Mouse (Mus musculus) kidney, postnatal 25 days (tissue): ENCODE measurements at regions not wholly inside any gene's neighbourhood (a gene's known extent, or its start where the extent isn't known, plus 50 kb on each side); places are given as distances from the start of the nearest gene placed in this dataset.

Source experiments
- DNase-seq, 2 experiments: peaks; one replicate each; pipeline ENCODE4 v3.0.0; 2021; ENCODE audit warnings: mixed read lengths in 2 of 2

DNA sequence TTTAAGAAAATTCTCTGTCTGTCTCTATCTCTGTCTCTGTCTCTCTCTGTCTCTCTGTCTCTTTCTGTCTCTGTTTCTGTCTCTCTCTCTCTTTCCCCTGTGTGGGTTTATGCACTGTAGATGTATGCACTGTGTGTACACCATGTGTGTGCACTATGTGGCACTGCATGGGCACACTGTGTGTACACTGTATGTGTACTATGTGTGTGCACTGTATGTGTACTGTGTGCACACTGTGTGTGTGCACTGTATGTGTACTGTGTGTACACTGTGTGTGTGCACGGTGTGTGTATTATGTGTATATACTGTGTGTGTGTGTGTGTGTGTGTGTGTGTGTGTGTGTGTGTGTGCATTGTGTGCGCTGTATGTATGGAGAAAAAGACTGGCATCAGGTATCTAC lies 281.5 kb upstream of the Dynlrb2 start:
- no peak for DNase-seq

DNA sequence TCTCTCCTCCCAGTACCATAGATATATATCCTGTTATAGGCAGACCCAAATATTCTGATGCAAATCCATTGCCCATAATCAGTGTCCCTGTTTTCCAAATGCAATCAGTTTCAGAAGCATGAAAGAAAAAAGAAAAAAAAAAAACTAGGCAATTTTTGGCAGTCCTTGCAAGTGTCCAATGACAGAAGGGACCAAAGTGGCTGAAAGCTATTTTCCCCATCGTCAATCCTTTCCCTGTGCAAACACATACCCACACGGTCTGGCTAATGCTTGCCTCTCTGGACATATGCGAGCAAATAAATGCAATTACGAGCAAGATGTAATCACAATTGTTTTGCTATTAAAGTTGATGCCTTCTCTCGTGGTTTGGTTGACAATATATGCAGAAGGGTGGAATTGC lies 288.9 kb upstream of the Dynlrb2 start:
- DNase-seq, result no peak

DNA sequence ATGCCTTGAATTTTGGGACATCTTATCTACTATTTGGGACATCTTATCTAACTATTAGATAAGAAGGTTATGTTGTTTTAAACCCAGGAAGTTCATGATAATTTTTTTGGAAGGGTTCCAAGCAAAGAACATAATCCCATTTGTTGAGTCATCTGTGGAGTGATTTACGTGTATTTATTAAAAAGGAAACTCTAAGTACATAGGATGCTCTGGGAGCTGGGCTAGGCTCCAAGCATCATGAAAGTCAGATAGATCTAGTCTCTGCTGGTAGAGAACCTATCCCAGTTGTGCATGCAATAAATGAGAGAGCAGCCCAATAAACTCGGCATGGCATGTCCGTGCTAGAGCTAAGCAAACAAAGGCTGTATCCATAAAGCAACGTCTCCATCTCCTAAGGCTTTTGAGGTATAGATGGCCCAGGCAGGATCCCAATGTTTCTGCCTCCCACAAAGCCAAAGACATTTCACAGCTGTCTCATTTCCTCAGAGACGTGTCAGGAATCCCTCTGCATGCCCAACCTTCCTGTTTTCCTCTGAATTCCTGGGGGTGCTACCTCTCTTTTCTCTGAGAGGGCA lies 289.4 kb upstream of the Dynlrb2 start:
- DNase-seq, result peak; percentile 35 to 50

DNA sequence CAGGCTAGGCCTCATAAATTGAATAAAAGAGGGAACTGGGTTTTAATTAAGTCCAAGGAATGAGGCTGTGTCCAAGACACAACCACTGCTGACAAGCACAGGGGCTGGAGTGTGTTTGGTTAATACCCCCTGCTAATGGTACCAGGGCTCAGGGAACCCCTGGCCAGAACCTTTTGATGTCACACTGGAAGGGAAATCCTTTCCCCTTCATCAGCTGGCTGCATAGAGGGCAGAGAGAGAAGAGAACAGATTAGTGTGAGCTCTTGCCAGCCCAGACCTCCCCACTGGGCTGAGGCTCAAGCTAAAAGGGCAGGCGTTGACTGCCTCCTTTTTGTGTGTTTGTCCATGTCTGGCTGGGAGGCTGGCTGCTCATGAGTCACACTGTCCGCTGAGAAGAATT lies 301.1 kb upstream of the Dynlrb2 start:
- no peak for DNase-seq

DNA sequence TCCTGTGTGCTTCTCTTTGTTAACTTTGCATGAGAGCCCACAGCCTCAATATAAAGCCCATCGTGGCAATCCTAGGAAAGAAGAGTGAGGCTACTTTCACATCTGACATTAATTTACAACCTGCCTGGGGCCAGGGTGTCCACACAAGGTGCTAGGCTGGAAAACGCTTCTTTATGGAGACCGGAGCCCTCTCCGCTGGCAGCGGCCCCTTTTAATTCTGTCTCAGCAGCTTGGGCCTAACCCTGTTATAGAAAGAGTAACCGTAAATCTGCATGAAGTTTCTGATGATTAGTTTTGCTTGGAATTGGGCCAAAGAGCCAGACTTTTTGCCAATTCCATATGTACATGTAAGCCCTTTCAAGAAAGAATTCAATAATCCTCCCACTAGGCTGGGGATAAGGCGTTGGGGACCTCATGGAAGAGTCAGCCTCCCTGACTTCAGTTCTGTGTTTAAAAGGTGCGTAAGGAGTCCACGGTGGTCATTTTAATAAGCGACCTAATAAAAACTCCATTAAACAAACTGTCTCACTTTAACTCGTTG lies 304.2 kb upstream of the Dynlrb2 start:
- DNase-seq, result no peak

DNA sequence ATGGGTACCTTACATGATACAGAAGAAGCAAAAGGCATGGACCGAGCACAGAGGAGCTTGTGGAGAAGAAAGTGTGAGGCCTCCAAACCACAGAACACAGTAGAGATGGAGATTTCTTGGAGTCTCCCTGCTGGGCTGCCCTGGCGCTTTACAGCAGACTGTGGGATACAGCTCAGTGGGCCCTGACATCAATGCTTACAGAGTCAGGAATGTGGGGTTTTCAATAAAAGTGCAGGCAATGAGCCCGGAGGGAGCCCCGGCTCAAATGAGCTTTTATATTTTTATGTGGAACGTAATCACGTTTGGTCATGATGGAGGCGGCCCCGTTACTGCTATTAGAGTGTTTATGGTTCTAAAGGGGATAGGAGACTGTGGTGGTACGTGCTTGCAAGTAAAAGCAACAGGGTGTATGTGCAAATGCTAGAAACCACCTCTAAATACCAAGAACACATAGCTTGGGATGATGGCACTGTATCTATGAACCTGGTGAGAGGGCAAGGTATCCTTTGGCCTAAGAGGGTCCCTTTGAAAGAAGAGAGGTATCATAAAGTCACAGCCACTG lies 308.1 kb upstream of the Dynlrb2 start:
- DNase-seq, result no peak

DNA sequence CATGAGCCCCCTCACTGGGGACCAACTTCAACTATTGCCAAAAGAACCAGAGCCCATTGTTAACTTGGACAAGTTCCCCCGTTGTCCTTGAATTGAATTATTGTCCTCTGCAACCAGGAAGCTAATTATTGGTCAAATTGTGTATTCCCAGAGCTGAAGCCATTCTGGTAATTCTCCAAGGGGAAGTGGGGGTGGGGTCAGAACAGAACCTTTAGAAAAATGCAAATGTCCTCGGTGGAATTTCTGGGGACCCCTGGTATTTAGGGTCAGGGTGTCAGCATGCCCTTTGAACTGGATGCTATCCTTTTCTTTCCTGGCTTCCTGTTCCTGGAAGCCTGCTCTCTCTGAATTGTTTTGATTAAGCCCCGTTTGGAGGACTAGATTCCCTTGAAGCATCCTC lies 312.7 kb upstream of the Dynlrb2 start:
- DNase-seq, result peak in 1 of 2 experiments; percentile 59

DNA sequence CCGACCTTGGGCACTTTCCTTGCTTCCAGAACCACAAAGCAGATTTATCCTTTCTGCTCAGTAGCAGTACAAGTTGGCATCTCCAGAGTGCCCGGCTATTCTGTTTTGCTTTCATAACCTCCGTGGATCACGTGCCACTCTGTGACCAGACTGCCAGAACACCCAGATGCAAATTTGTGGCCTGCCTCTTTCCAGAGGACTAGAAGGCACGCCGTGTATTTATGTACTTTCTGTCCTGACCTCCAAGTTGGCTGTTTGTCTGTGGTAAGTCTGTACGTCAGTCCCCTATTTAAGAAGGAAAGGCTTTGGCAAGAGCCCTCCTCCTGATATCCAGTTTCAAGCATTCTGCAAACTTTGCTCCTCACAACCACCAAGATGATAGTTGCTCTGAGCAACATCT lies 319.6 kb upstream of the Dynlrb2 start:
- peak; percentile 26 to 43 for DNase-seq

DNA sequence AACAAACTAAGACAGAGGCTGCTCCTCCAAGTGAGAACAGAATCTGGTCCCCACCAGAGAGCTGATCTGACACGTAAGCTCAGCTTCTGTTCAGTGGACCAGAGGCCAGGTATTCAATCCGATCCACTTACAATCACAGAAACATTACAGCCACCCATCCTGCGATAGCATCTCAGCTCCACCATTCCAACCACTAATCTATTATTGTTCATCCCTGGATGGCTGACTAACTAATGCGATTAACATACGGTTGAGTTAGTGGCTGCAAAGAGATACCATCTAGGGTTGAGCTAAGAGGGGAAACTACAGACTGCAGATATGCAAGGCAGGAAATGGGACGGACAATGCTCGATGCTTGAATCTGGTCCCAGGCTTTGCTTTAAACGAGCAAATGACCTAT lies 320.5 kb upstream of the Dynlrb2 start:
- no peak for DNase-seq

DNA sequence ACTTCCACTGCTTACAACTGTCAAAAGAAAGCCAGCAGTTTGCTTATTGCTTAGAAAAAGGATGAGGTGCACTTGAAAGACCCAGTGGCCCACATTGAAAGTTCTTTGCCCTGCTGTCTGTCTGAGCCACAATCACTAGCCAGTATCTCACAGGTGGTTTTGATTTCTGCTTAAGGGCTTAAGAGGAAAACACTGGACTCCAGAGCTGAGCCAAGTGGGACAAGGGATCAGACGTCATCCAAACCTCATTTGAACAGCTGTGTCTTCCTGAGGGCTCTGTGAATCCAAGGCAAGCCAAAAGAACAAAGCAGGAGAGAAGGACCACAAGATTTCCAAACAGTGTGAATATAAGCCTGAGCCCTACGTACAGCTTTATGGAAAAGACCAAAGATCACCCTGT lies 326.8 kb upstream of the Dynlrb2 start:
- no peak for DNase-seq

DNA sequence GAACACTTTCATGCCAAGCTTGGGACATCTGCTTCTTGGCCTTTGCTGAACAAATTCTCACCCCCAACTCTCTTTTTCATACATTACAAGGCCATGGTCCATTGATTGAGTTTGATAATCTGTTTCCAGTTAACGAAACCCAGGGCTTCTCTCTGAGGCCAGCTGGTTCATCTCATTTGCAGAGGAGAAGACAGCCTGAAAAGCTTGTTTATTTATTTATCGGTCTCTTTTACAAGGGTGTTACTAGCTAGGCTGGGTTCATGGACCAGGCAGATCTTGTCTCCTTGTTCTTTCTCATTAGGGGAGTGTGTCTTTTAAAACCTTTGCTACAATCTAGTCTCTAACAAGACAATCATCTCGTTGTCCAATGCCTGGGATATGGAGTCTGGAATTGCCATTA lies 329.9 kb upstream of the Dynlrb2 start:
- DNase-seq, result no peak

DNA sequence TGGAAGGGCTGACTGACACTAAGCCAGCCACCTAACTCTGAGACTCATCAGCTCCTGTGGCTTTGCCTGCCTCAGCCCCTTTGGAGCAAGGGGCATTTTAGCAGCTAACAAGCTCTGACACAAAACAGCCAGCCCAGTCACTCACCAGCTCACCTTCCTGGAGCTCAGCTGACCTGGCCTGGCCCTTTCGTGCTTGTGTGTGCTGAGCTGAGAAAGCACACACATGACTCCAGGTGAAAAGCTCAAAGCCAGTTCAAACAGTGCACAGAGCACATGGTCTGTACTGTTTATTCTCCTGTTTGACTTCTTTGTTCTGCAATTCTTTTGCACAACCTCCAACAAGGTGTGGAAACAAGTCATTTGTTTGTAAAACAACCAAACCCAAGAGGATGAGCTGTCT lies 330.8 kb upstream of the Dynlrb2 start:
- no peak for DNase-seq

DNA sequence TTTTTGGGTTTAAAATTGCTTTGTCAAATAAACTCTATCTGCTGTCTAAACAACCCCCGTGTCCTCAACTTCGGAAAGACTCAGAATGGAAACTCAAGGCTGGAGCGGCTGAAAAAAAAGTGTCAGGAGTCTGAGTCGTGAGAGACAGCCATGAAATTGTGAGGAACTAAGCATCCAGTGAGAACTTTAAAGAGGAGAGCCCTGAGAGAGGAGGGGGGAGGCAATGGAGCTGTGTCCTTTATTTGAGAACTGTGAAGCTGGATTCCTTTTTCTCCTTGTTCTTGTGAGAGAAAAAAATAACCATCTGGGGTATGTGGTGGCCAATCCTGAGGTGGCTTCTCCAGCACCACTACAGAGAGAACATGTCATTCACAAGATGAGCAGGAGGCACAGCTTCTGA lies 336.9 kb upstream of the Dynlrb2 start:
- no peak for DNase-seq

DNA sequence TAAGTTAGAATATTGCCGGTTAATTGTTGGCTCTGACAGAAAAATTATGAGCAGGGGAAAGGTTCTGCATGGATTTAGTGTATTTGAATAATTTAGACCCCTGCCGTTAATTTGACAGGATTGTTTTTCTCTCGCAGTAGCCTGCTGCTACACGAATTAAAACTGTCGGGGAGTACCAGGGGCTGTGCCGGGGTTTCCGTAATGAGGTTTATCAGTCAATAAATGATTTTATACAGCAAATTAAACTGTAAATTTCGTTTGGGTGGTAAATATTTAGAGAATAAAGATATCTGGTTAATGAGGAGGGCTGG lies 339.8 kb upstream of the Dynlrb2 start:
- DNase-seq, result no peak

DNA sequence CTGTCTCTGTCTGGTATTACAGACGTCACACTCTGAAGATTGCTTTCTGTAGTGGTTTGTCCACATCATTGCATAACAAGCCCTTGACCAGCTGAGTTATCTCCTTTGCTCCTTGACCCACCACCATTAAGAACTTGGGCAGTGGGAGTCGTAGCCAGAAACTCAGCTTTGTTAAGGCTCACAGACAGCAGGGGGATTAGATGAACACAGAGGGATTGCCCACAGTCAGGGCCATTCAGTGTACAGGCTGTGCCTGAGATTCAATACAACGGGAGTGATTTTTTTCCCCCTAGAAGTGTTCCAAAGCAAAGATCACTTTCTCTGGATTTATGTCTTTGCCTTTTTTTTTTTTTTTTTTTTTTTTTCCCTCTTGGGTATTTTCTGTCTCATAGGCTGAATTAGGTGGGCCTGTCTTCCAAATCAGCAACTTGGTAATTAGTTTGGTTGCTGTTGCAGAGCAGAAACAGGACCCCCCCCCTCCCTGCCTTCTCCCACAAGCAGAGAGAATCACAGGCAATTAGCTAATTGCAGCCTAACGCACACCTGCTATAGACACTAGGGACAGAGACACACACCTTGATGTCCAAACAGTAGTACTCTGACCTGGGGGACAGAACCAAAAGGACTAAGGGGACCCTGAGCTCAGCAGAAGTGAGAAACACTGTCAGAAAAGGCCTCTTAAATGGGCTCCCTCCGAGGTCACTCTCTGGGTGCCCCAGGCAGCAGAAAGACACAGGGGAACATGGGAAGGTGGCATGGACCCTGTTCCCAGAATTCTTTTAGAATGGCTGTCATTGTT lies 340.4 kb upstream of the Dynlrb2 start:
- no peak for DNase-seq

DNA sequence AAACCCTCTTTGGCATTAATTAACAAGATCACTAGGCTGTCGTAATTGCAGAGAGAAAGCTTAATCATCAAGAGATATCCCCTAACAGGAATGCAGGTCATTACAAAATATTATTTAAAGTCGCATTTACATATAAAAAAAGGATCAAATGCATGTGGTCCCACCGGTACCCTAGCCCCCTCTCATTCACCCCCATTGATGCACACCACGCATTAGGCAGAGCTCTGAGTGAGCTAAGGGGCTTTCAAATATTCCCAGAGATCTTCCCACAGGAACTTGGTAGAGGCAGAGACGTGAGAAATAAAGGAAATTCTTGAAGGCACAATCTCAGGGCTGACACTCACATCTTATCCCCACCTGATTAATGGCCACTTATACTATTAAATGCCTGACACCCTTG lies 343.8 kb upstream of the Dynlrb2 start:
- DNase-seq, result no peak

DNA sequence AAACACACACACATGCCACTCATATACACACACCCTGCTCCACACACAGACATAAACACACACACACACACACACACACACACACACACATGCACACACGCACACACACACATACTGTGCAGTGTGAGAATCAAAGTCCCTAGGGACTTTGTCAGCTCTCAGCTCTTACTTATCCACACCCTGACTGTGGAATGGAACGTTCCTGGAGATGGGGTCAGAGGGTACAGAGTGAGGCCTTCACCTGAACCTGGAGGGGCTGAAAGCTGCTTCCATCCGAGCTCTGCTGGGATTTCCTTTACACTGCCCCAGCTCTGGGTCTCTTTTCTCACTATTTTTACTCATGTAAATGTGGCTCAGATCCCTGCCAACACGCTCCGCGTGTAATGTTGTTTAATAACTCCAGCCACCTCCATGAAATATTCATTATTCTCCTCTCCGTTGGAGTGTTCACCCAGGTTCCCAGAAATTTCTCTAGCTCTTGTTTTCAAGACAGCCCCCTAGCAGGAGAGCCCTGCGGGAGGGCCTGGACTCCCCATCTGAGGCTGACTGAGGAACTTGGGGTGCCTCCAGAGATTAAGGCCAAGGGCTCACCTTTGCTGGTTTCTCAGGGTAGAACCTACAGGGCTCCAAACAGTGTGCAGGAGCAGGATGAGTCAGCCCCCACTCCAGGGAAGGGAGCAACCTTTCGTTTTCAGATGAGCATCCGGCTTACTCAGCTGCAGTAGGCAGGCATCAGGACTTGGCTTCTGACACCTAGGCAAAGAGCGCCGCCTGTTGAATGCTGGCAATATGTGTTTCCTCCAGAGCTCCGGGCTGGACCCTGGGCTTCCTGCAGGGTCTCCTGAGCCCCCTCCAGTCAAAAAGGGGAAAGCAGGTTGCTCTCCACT lies 360.8 kb upstream of the Dynlrb2 start:
- peak; percentile 84 to 85 for DNase-seq

DNA sequence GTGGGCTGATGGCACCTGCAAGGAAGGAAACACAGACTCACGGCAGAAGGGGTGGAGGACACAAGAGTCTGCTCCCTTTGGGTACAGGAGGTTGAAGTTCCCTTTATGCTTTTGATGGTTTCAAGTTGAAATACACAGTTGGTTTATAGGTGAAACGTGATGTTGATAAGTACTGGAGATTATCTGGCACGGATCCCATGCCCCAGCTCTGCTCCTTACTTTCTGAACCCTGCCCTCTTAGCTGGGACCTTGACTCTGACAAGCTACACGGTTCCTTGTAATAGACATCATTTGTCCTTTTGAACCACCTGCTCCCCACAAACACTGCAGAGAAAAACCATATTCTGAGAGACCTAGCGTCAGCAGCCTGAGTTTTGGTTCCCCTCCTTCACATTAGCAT lies 363.4 kb upstream of the Dynlrb2 start:
- DNase-seq, result peak in 1 of 2 experiments; percentile 9

DNA sequence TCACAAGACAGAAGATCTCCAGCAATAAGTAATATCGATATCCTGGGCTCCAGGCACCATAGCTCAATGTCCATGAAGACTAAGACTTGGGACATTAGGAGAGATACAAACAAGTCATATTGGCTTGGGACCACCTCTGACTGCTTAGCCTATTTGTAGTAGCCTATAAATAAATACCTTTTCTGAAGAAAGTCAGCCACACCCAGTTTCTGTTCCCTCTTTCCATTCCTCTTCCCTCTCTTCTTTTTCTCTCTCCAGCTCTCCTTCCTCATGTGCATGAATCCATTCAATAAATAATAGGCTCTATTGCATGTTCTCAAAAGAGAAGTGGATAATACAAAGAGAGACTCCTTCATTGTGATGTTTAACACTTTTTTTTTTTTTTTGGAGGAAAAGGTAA lies 364.8 kb upstream of the Dynlrb2 start:
- no peak for DNase-seq

DNA sequence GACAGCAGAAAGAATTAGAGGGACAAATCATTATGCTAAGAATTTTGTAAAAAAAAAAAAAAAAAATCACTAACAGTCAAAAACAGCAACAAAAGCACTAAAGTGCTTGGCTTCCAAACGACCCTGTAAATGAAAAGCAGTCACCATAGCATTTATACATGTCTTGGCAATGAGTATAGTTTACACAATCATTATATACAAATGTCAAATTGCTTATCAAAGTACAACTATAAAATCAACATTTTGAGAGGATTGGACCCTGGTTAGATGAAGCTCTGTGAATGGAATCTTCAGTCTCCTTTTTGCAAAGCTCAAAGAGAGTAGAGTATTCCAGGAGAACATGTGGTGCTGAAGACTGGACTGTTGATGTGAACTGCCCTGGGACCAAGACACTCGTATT lies 367.0 kb upstream of the Dynlrb2 start:
- DNase-seq, result no peak

DNA sequence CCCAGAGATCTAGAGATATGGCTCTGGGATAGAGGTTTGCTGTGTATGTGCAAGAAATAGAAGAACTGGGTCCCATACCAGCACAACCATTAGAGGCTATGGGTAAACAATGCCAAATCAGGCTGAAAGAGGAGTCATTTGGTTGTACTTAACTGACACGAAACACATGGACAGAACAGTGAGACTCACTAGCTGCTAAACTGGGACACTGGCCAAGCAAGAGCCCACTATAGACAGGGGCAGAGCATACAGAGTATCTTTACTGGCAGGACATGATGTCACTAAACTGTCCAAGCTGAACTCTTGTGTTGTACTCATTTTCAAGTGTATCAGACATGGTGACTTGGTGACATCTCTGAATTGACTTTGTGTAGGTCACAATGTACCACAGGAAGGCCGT lies 371.3 kb upstream of the Dynlrb2 start:
- no peak for DNase-seq

DNA sequence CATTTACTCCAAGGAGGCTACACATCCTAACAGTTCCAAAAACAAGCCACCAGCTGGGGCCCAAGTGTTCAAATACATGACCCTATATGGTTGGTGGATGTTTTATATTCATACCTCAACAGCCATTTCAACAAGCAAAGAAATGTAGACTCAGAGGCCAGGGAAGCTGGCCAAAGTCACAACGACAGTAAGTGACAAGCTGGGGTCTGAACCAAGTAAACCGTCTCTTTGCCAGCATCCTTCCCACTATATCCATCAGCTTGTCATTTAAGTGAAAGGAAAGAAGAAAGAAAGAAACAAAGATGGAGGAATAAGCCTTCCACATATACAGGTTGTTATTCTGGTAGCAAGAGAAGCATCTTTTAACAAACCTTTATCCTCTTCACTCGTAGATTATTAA lies 371.7 kb upstream of the Dynlrb2 start:
- no peak for DNase-seq

DNA sequence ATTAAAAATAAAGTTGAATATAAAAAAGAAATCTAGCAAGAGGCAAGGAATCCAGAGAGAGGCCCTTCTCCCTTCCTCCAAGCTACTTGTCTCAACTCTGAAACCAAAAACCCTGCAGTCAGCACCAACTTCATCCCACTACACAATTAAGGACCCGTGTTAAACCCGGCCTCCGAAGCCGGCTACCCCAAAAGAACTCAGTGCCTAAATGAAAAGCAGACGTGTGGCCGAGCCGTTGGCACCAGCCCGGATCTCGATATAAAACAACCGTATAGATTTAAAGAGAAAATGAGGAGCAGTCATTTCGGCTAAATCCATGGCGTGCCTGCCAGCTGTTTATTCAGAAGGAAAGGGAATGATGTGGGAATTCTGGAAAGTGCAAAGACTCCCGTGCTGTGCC lies 384.7 kb upstream of the Dynlrb2 start:
- DNase-seq, result no peak
